Mouse (Mus musculus) G1E-ER4 (cell line): ENCODE measurements around the gene Cd44. TPM values are rescaled to one million over a fixed set of nuclear protein-coding genes. Genes with fewer than 3 reads are reported as not detected.

Experiments used
- GATA1 ChIP-seq: IDR thresholded peaks from one replicate; pipeline ENCODE4 v1.8.0; 2012; ENCODE audit warnings: low read length, inconsistent platforms
- polyA plus RNA-seq: library from polyadenylated mRNA; stranded (reverse); fragments of >175 nt; gene quantifications from 2 replicates; pipeline ENCODE4 v1.2.3, GENCODE M21; 2012

Cd44 gene
- polyA plus RNA-seq, 1 experiment = 2.4 TPM

GRCm38 (mm10) chr2:102924480-102924879, 23.0 kb upstream of the Cd44 start:
- TF ChIP-seq GATA1 = no peak

- TF ChIP-seq GATA1 = no peak
These were observed 22.2 kb upstream of the Cd44 start for GRCm38 (mm10) chr2:102923682-102924081.

GRCm38 (mm10) chr2:102922066-102922465, 20.6 kb upstream of the Cd44 start:
- no peak for TF ChIP-seq GATA1

- peak; percentile 25 for TF ChIP-seq GATA1
These were observed 16.8 kb upstream of the Cd44 start for GRCm38 (mm10) chr2:102918301-102918700.

GRCm38 (mm10) chr2:102916596-102916995, 15.1 kb upstream of the Cd44 start:
- TF ChIP-seq GATA1 = no peak

GRCm38 (mm10) chr2:102914675-102915074, 13.2 kb upstream of the Cd44 start:
- no peak for TF ChIP-seq GATA1

GRCm38 (mm10) chr2:102913833-102914545, 12.5 kb upstream of the Cd44 start:
- no peak for TF ChIP-seq GATA1

- no peak for TF ChIP-seq GATA1
These were observed 11.5 kb upstream of the Cd44 start for GRCm38 (mm10) chr2:102912951-102913350.

GRCm38 (mm10) chr2:102912469-102912868, 11.0 kb upstream of the Cd44 start:
- no peak for TF ChIP-seq GATA1

- no peak for TF ChIP-seq GATA1
These were observed 7.9 kb upstream of the Cd44 start for GRCm38 (mm10) chr2:102909403-102909802.

- no peak for TF ChIP-seq GATA1
These were observed 4.1 kb upstream of the Cd44 start for GRCm38 (mm10) chr2:102905604-102906003.

GRCm38 (mm10) chr2:102901828-102902223, 361 bp upstream of the Cd44 start:
- no peak for TF ChIP-seq GATA1

- TF ChIP-seq GATA1 = no peak
These were observed 1.2 kb downstream of the Cd44 start for GRCm38 (mm10) chr2:102900230-102900721.

GRCm38 (mm10) chr2:102899238-102899637, 2.2 kb downstream of the Cd44 start:
- no peak for TF ChIP-seq GATA1

GRCm38 (mm10) chr2:102898585-102898984, 2.9 kb downstream of the Cd44 start:
- no peak for TF ChIP-seq GATA1

GRCm38 (mm10) chr2:102896154-102896553, 5.3 kb downstream of the Cd44 start:
- no peak for TF ChIP-seq GATA1

- TF ChIP-seq GATA1 = no peak
These were observed 6.3 kb downstream of the Cd44 start for GRCm38 (mm10) chr2:102895197-102895596.
